Mouse (Mus musculus): ENCODE measurements around the gene Bnip3. TPM values are rescaled to one million over a fixed set of nuclear protein-coding genes. Genes with fewer than 3 reads are reported as not detected.

The Bnip3 gene
- polyA plus RNA-seq, 1 experiment = 7.1 TPM

GRCm38 (mm10) chr7:138945668-138946067 is 36.3 kb upstream of the Bnip3 start:
- no peak for TF ChIP-seq CTCF (IDR thresholded peaks at IDR 0.05; ENCODE audit: control insufficient read depth, insufficient read depth, insufficient read length)
- no peak for TF ChIP-seq CEBPB (IDR thresholded peaks at IDR 0.05; ENCODE audit: low read depth)
- TF ChIP-seq MYOD1 (IDR thresholded peaks at IDR 0.05; ENCODE audit: control insufficient read depth, insufficient read length, low read depth) = no peak
- TF ChIP-seq USF1 (IDR thresholded peaks at IDR 0.05; ENCODE audit: low read depth) = no peak
- TF ChIP-seq MAX (IDR thresholded peaks at IDR 0.05) = no peak
- no peak for TF ChIP-seq MYOG (IDR thresholded peaks at IDR 0.05; ENCODE audit: control insufficient read depth, extremely low read depth, insufficient read length)
- no peak for TF ChIP-seq FOSL1 (IDR thresholded peaks at IDR 0.05; ENCODE audit: insufficient read depth, low read length, poor library complexity, severe bottlenecking)
- no peaks in the 10 kb centered on the region for H3K36me3 ChIP-seq (ENCODE audit: control insufficient read depth, insufficient read depth)
- H3ac ChIP-seq (ENCODE audit: control insufficient read depth, insufficient read length, low read depth) = no peak overlapping the region
- no peaks in the 10 kb centered on the region for H3K79me2 ChIP-seq (ENCODE audit: control insufficient read depth, insufficient read depth)
- no peaks in the 10 kb centered on the region for H3K79me3 ChIP-seq (ENCODE audit: low read depth)
- H3K4me3 ChIP-seq (ENCODE audit: insufficient read depth, poor library complexity, severe bottlenecking) = no peak overlapping the region
- peaks cover 63% of the 10 kb centered on the region for H3K27me3 ChIP-seq (ENCODE audit: control insufficient read depth, insufficient read depth, insufficient read length)

GRCm38 (mm10) chr7:138942301-138942700 is 33.0 kb upstream of the Bnip3 start:
- no peaks in the 10 kb centered on the region for H3K79me3 ChIP-seq (ENCODE audit: low read depth)
- no peak overlapping the region for H3K4me3 ChIP-seq (ENCODE audit: insufficient read depth, poor library complexity, severe bottlenecking)
- H3ac ChIP-seq (ENCODE audit: control insufficient read depth, insufficient read length, low read depth) = no peak overlapping the region
- no peaks in the 10 kb centered on the region for H3K36me3 ChIP-seq (ENCODE audit: control insufficient read depth, insufficient read depth)
- H3K27me3 ChIP-seq (ENCODE audit: control insufficient read depth, insufficient read depth, insufficient read length) = peaks cover 73% of the 10 kb centered on the region
- no peaks in the 10 kb centered on the region for H3K79me2 ChIP-seq (ENCODE audit: control insufficient read depth, insufficient read depth)
- TF ChIP-seq MYOD1 (IDR thresholded peaks at IDR 0.05; ENCODE audit: control insufficient read depth, insufficient read length, low read depth) (no peak), FOSL1 (IDR thresholded peaks at IDR 0.05; ENCODE audit: insufficient read depth, low read length, poor library complexity, severe bottlenecking) (no peak), MAX (IDR thresholded peaks at IDR 0.05) (no peak), USF1 (IDR thresholded peaks at IDR 0.05; ENCODE audit: low read depth) (no peak), CTCF (IDR thresholded peaks at IDR 0.05; ENCODE audit: control insufficient read depth, insufficient read depth, insufficient read length) (no peak), MYOG (IDR thresholded peaks at IDR 0.05; ENCODE audit: control insufficient read depth, extremely low read depth, insufficient read length) (no peak), CEBPB (IDR thresholded peaks at IDR 0.05; ENCODE audit: low read depth) (no peak)

DNA sequence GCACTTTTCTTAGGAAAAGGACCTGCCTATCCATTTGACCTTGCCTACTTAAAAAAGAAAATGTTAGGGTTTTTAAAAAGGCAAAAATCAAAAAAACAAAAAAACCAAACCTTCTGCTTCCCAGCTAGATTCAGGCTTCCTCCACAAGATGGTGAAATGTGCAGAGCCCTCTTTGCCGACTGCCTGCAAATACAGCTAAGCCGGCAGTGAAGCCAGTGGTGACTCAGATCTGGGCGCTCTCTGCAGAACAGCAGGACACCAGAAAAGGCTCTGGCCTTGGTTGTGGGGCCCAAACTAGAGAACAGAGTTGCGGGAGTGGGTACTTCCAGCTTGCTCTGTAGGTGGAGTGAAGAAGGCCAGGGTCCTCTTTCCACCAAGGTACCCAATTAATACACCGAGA is 32.3 kb upstream of the Bnip3 start:
- no peaks in the 10 kb centered on the region for H3K36me3 ChIP-seq (ENCODE audit: control insufficient read depth, insufficient read depth)
- H3K4me3 ChIP-seq (ENCODE audit: insufficient read depth, poor library complexity, severe bottlenecking) = no peak overlapping the region
- TF ChIP-seq MAX (IDR thresholded peaks at IDR 0.05) (no peak), MYOG (IDR thresholded peaks at IDR 0.05; ENCODE audit: control insufficient read depth, extremely low read depth, insufficient read length) (no peak), USF1 (IDR thresholded peaks at IDR 0.05; ENCODE audit: low read depth) (no peak)
- no peaks in the 10 kb centered on the region for H3K79me2 ChIP-seq (ENCODE audit: control insufficient read depth, insufficient read depth)
- H3K79me3 ChIP-seq (ENCODE audit: low read depth) = no peaks in the 10 kb centered on the region
- no peak overlapping the region for H3ac ChIP-seq (ENCODE audit: control insufficient read depth, insufficient read length, low read depth)
- peaks cover 69% of the 10 kb centered on the region for H3K27me3 ChIP-seq (ENCODE audit: control insufficient read depth, insufficient read depth, insufficient read length)

- H3K4me3 ChIP-seq (ENCODE audit: insufficient read depth, poor library complexity, severe bottlenecking) = no peak within 1 kb of the TSS
- no peaks in the 10 kb centered on the region for H3K36me3 ChIP-seq (ENCODE audit: control insufficient read depth, insufficient read depth)
- peaks cover 65% of the 10 kb centered on the region for H3K27me3 ChIP-seq (ENCODE audit: control insufficient read depth, insufficient read depth, insufficient read length)
- H3K79me3 ChIP-seq (ENCODE audit: low read depth) = no peaks in the 10 kb centered on the region
- H3K79me2 ChIP-seq (ENCODE audit: control insufficient read depth, insufficient read depth) = no peaks in the 10 kb centered on the region
- H3ac ChIP-seq (ENCODE audit: control insufficient read depth, insufficient read length, low read depth) = no peak within 1 kb of the TSS
- TF ChIP-seq FOSL1 (IDR thresholded peaks at IDR 0.05; ENCODE audit: insufficient read depth, low read length, poor library complexity, severe bottlenecking) (no peak), CEBPB (IDR thresholded peaks at IDR 0.05; ENCODE audit: low read depth) (no peak), MYOG (IDR thresholded peaks at IDR 0.05; ENCODE audit: control insufficient read depth, extremely low read depth, insufficient read length) (no peak), CTCF (IDR thresholded peaks at IDR 0.05; ENCODE audit: control insufficient read depth, insufficient read depth, insufficient read length) (no peak), USF1 (IDR thresholded peaks at IDR 0.05; ENCODE audit: low read depth) (no peak), MAX (IDR thresholded peaks at IDR 0.05) (no peak), MYOD1 (IDR thresholded peaks at IDR 0.05; ENCODE audit: control insufficient read depth, insufficient read length, low read depth) (no peak)
Measured at GRCm38 (mm10) chr7:138940612-138941461, 31.5 kb upstream of the Bnip3 start, which contains the start of gene Jakmip3. TSS of gene Jakmip3 (plus strand) at chr7:138940730.

DNA sequence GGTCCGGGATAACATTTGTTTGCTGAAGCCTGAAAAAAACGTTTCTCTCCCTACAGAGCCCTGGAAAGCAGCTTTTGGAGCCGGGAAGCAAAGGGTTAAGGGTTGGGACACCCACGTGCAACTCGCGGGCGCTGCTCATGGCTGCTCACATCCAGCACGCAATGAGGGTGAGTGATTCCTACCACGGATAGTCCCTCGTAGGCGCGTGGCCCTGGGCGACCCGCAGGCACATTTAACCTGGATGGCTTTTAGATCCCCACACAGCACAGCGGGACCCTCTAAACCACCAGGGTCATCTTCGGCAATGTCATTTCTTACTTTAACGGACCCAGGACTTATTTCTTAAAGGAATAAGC is 30.9 kb upstream of the Bnip3 start:
- Histone ChIP-seq H3K79me2 (ENCODE audit: control insufficient read depth, insufficient read depth) (no peaks in the 10 kb centered on the region), H3K36me3 (ENCODE audit: control insufficient read depth, insufficient read depth) (no peaks in the 10 kb centered on the region), H3K4me3 (ENCODE audit: insufficient read depth, poor library complexity, severe bottlenecking) (no peak overlapping the region), H3K27me3 (ENCODE audit: control insufficient read depth, insufficient read depth, insufficient read length) (peaks cover 60% of the 10 kb centered on the region), H3K79me3 (ENCODE audit: low read depth) (no peaks in the 10 kb centered on the region), H3ac (ENCODE audit: control insufficient read depth, insufficient read length, low read depth) (no peak overlapping the region)
- TF ChIP-seq MYOD1 (IDR thresholded peaks at IDR 0.05; ENCODE audit: control insufficient read depth, insufficient read length, low read depth) (no peak), MAX (IDR thresholded peaks at IDR 0.05) (no peak), CTCF (IDR thresholded peaks at IDR 0.05; ENCODE audit: control insufficient read depth, insufficient read depth, insufficient read length) (no peak), USF1 (IDR thresholded peaks at IDR 0.05; ENCODE audit: low read depth) (no peak), MYOG (IDR thresholded peaks at IDR 0.05; ENCODE audit: control insufficient read depth, extremely low read depth, insufficient read length) (no peak), FOSL1 (IDR thresholded peaks at IDR 0.05; ENCODE audit: insufficient read depth, low read length, poor library complexity, severe bottlenecking) (no peak), CEBPB (IDR thresholded peaks at IDR 0.05; ENCODE audit: low read depth) (no peak)

Measured in C2C12 (cell line).